Mouse (Mus musculus) urinary bladder, postnatal 14 days (tissue): ENCODE measurements around the gene Mrpl43.

Experiments
- DNase-seq: peaks from one replicate; pipeline ENCODE4 v3.0.0; 2021; ENCODE audit warnings: low spot score

Mrpl43 gene

DNA sequence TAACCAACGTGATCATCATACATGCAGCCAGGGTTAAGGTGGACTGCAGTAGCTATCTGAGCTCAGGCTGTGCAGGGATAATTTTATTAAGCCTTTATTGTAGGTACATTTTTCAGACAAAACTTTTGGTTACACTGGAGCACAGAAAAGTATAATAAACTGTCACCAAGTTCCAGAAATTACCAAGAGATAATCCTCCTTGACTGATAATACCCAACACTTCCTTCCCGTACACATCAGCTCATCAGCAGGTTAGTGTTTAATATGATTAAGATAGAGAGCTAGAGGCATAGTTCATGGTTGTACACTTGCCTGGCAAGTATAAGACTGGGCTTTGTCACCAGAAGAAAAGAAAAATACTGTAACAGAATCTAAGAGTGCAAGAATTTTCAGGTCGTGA is 37.9 kb downstream of the Mrpl43 start:
- DNase-seq = no peak

DNA sequence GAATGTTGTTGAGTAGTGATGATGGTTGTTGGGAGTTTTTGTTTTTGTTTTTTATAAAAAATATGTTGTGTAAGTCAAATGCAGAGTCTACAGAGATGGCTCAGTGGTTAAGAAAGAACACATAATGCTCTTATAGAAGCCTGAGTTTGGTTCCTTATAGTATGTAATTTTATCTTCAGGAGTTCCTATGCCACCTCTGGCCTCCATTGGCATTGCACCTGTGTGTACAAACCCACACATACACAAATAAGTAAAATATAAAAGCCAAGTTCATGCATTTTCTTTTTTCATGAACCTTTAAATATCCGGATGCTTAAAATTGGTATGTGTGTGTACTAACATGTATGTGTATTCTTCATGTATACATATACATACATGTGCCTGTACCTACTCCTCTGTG is 40.3 kb downstream of the Mrpl43 start:
- no peak for DNase-seq

- DNase-seq = no peak
Measured at GRCm38 (mm10) chr19:44959633-44960032, 46.6 kb downstream of the Mrpl43 start.
